Mouse (Mus musculus) lung, adult 2 months (tissue): ENCODE measurements at regions not wholly inside any gene's neighbourhood (a gene's known extent, or its start where the extent isn't known, plus 50 kb on each side); places are given as distances from the start of the nearest gene placed in this dataset.

Experiments used
- CTCF ChIP-seq: fragments of 200-500 bp; IDR thresholded peaks from 2 replicates; pipeline ENCODE4 v1.5.1; 2011; ENCODE audit warnings: mild to moderate bottlenecking, low read length, control low read depth; ENCODE audit not compliant: insufficient read depth
- POLR2A ChIP-seq: fragments of 200-500 bp; IDR thresholded peaks from 2 replicates; pipeline ENCODE4 v1.6.1; 2011; ENCODE audit warnings: low read depth, mild to moderate bottlenecking, control low read depth, low read length, borderline replicate concordance; ENCODE audit errors: extremely low read depth

DNA sequence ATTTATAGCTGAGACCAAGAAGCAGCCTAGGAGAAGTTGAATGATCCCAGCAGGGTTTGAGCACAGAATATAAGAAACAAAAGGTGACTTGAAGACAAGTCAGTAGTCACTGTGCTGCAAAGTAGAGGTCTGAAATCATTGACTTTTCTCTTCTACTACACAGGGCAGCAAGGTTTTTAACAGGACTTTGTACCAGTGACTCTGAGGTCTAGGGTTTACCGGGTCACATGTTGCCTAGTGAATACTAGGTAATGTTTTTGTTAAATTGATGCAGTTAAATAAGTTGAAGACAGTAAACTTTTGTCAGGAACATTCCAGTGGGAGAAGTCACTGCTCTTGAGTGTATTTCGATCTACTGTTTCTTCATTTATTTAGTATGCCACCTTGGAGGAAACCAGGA lies 433.4 kb downstream of the 1700129C05Rik start:
- TF ChIP-seq CTCF (no peak), POLR2A (no peak)
